Mouse (Mus musculus): ENCODE results near the gene Brd9. TPM values are rescaled to one million over a fixed set of nuclear protein-coding genes. Genes with fewer than 3 reads are reported as not detected.

The Brd9 gene
- 10 to 100 TPM; 60.2 TPM for polyA plus RNA-seq (2017; shearing (Covaris generic))

GRCm38 (mm10) chr13:73937321-73938176 is at the start of gene Brd9, which contains the start of gene Trip13:
Gene Brd9 (plus strand): TSS chr13:73937811.
Gene Trip13 (minus strand): TSS chr13:73937784.

GRCm38 (mm10) chr13:73963551-73963950 is 25.9 kb downstream of the Brd9 start, which contains the start of gene Zdhhc11:
Gene Zdhhc11 (plus strand): TSS chr13:73963851.

GRCm38 (mm10) chr13:74008948-74009718 is 71.5 kb downstream of the Brd9 start, which contains the start of gene Tppp:
Gene Tppp (plus strand): TSS chr13:74009407.

Other genes starting within 250 kb of the Brd9 start
- gene Slc6a19, start 232.9 kb upstream of the Brd9 start, polyA plus RNA-seq (2017; shearing (Covaris generic)): under 1 TPM in 1 of 2 experiments, not detected in 1; 0.50 TPM
- 10 to 100 TPM; 59.4 to 59.5 TPM for gene Slc12a7, start 204.7 kb upstream of the Brd9 start, polyA plus RNA-seq (2017; shearing (Covaris generic))
- gene Nkd2, start 90.2 kb upstream of the Brd9 start, polyA plus RNA-seq (2017; shearing (Covaris generic)): under 1 TPM; 0.16 to 0.41 TPM
- gene Trip13, start within 50 bp of the Brd9 start, polyA plus RNA-seq (2017; shearing (Covaris generic)): 1 to 10 TPM; 4.1 to 7.3 TPM
- not detected for gene Zdhhc11, start 26.0 kb downstream of the Brd9 start, polyA plus RNA-seq (2017; shearing (Covaris generic))
- 1 to 10 TPM in 1 of 2 experiments, not detected in 1; 1.5 TPM for gene Tppp, start 71.6 kb downstream of the Brd9 start, polyA plus RNA-seq (2017; shearing (Covaris generic))
- 10 to 100 TPM; 10.0 to 12.0 TPM for gene Cep72, start 124.5 kb downstream of the Brd9 start, polyA plus RNA-seq (2017; shearing (Covaris generic))
- under 1 TPM in 1 of 2 experiments, not detected in 1; 0.26 TPM for gene Slc9a3, start 183.6 kb downstream of the Brd9 start, polyA plus RNA-seq (2017; shearing (Covaris generic))